Mouse (Mus musculus) MEL (cell line): ENCODE results near the gene Zbp1.

Experiments used
- BHLHE40 ChIP-seq: IDR thresholded peaks from 2 replicates; pipeline ENCODE4 v1.6.1; 2012; ENCODE audit warnings: low read depth, mild to moderate bottlenecking, inconsistent platforms, low read length, improper control_type of control experiment, borderline replicate concordance
- CTCF ChIP-seq, 3 experiments: IDR thresholded peaks in 2 of 3; conservative IDR thresholded peaks in 1 of 3; 2 replicates each; pipeline ENCODE4 v1.5.1; 2011 to 2012; ENCODE audit warnings: low read length in 3 of 3, low read depth in 2 of 3, mild to moderate bottlenecking in 2 of 3, improper control_type of control experiment in 1 of 3, inconsistent platforms in 1 of 3, mixed read lengths in 1 of 3, moderate library complexity in 1 of 3; ENCODE audit not compliant: control insufficient read depth in 1 of 3, insufficient read depth in 1 of 3, poor library complexity in 1 of 3, severe bottlenecking in 1 of 3
- EP300 ChIP-seq, 2 experiments: IDR thresholded peaks; 2 replicates each; pipeline ENCODE4 v1.6.1; 2011; ENCODE audit warnings: improper control_type of control experiment in 2 of 2, low read length in 2 of 2, low read depth in 1 of 2, mild to moderate bottlenecking in 1 of 2
- MXI1 ChIP-seq: IDR thresholded peaks from 2 replicates; pipeline ENCODE4 v1.6.1; 2011; ENCODE audit warnings: mild to moderate bottlenecking, low read depth, low read length, improper control_type of control experiment
- MYC ChIP-seq: IDR thresholded peaks from 2 replicates; pipeline ENCODE4 v1.6.1; 2011; ENCODE audit warnings: low read depth, mild to moderate bottlenecking, low read length, improper control_type of control experiment, moderate library complexity
- POLR2A ChIP-seq, 2 experiments: IDR thresholded peaks; 2 replicates each; pipeline ENCODE4 v1.6.1; 2011 to 2012; ENCODE audit warnings: low read length in 2 of 2, mild to moderate bottlenecking in 2 of 2, control low read depth in 1 of 2, improper control_type of control experiment in 1 of 2, low read depth in 1 of 2, moderate library complexity in 1 of 2; ENCODE audit not compliant: control insufficient read depth in 1 of 2, insufficient read depth in 1 of 2, poor library complexity in 1 of 2
- RAD21 ChIP-seq: IDR thresholded peaks from 2 replicates; pipeline ENCODE4 v1.6.1; 2011; ENCODE audit warnings: mild to moderate bottlenecking, low read depth, low read length, improper control_type of control experiment
- TCF12 ChIP-seq: IDR thresholded peaks from 2 replicates; pipeline ENCODE4 v1.6.1; 2014; ENCODE audit warnings: low read depth, mild to moderate bottlenecking, inconsistent platforms, low read length, improper control_type of control experiment, moderate library complexity
- USF2 ChIP-seq, 2 experiments: IDR thresholded peaks; 2 replicates each; pipeline ENCODE4 v1.6.1; 2011 to 2012; ENCODE audit warnings: improper control_type of control experiment in 2 of 2, low read length in 2 of 2, borderline replicate concordance in 1 of 2, inconsistent platforms in 1 of 2, low read depth in 1 of 2, mild to moderate bottlenecking in 1 of 2; ENCODE audit not compliant: insufficient read depth in 1 of 2
- ZC3H11A ChIP-seq: IDR thresholded peaks from 2 replicates; pipeline ENCODE4 v1.6.1; 2012; ENCODE audit warnings: low read depth, mild to moderate bottlenecking, inconsistent platforms, low read length, improper control_type of control experiment

DNA sequence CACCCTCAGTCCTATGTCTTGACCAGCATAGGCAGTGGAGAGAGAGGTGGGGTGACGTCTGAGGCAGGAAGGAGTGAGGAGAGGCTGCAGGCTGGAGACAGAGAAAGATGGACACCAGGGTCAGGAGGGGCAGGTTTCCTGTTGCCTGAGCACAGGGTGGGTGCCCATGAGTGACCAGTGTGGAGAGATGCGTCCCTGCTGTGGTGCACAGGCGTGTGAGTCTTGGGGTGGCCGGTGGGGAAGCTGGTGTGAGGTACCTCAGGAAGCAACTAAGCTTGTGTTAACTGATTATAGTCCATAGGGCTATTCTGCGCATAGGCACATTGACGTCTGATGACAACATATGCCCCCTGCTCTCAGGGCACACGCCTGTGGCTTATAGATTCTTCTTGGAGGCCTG lies 39.7 kb downstream of the Zbp1 start:
- TF ChIP-seq RAD21 (no peak), EP300 (IDR thresholded peaks at IDR 0.05; ENCODE audit: low read depth in 1 of 2, low read length in 2 of 2) (no peak), USF2 (IDR thresholded peaks at IDR 0.05; ENCODE audit: borderline replicate concordance in 1 of 2, insufficient read depth in 1 of 2, low read depth in 1 of 2, low read length in 2 of 2) (no peak), BHLHE40 (no peak), TCF12 (no peak), MYC (no peak), POLR2A (IDR thresholded peaks at IDR 0.05; ENCODE audit: control insufficient read depth in 1 of 2, insufficient read depth in 1 of 2, low read depth in 1 of 2, low read length in 2 of 2, poor library complexity in 1 of 2) (no peak), CTCF (IDR thresholded peaks at IDR 0.05 in 2 of 3, conservative IDR thresholded peaks at IDR 0.05 in 1 of 3; ENCODE audit: control insufficient read depth in 1 of 3, insufficient read depth in 1 of 3, low read depth in 2 of 3, low read length in 3 of 3, poor library complexity in 1 of 3, severe bottlenecking in 1 of 3) (no peak), MXI1 (no peak), ZC3H11A (no peak)
